Mouse (Mus musculus) right cerebral cortex, postnatal 14 days (tissue): Measurements from ENCODE around the gene Pde7b.
"Not testable (repeated sequence)": the region's sequence is repeated elsewhere in the genome, so short reads cannot be mapped to it uniquely, and the experiment has no call there.

Source experiments
- DNase-seq: peaks from one replicate; pipeline ENCODE4 v3.0.0; 2022

Pde7b gene

GRCm38 (mm10) chr10:20543121-20543520 lies 181.8 kb downstream of the Pde7b start:
- no peak for DNase-seq

GRCm38 (mm10) chr10:20533811-20534210 lies 191.1 kb downstream of the Pde7b start:
- DNase-seq: no peak

- DNase-seq: no peak
Measured at GRCm38 (mm10) chr10:20531921-20532320, 193.0 kb downstream of the Pde7b start.

- no peak for DNase-seq
Measured at GRCm38 (mm10) chr10:20528544-20529411, 196.1 kb downstream of the Pde7b start.

GRCm38 (mm10) chr10:20527737-20528136 lies 197.1 kb downstream of the Pde7b start:
- no peak for DNase-seq

- no peak for DNase-seq
Measured at GRCm38 (mm10) chr10:20518529-20518889, 206.4 kb downstream of the Pde7b start.

GRCm38 (mm10) chr10:20517756-20518528 lies 206.9 kb downstream of the Pde7b start:
- DNase-seq: not testable (repeated sequence)

- no peak for DNase-seq
Measured at GRCm38 (mm10) chr10:20513891-20514290, 211.0 kb downstream of the Pde7b start.

- DNase-seq: no peak
Measured at GRCm38 (mm10) chr10:20513461-20513860, 211.4 kb downstream of the Pde7b start.

GRCm38 (mm10) chr10:20509819-20510218 lies 215.1 kb downstream of the Pde7b start:
- DNase-seq: no peak

GRCm38 (mm10) chr10:20508497-20508896 lies 216.4 kb downstream of the Pde7b start:
- DNase-seq: no peak

- DNase-seq: no peak
Measured at GRCm38 (mm10) chr10:20507732-20508412, 217.0 kb downstream of the Pde7b start.

- DNase-seq: no peak
Measured at GRCm38 (mm10) chr10:20507069-20507468, 217.8 kb downstream of the Pde7b start.

- DNase-seq: no peak
Measured at GRCm38 (mm10) chr10:20505454-20505853, 219.4 kb downstream of the Pde7b start.

- no peak for DNase-seq
Measured at GRCm38 (mm10) chr10:20504800-20505199, 220.1 kb downstream of the Pde7b start.

- no peak for DNase-seq
Measured at GRCm38 (mm10) chr10:20503265-20504025, 221.4 kb downstream of the Pde7b start.

- no peak for DNase-seq
Measured at GRCm38 (mm10) chr10:20501221-20501620, 223.7 kb downstream of the Pde7b start.

- no peak for DNase-seq
Measured at GRCm38 (mm10) chr10:20495051-20495450, 229.8 kb downstream of the Pde7b start.

- DNase-seq: no peak
Measured at GRCm38 (mm10) chr10:20493826-20494455, 230.9 kb downstream of the Pde7b start.

GRCm38 (mm10) chr10:20492216-20492964 lies 232.5 kb downstream of the Pde7b start:
- no peak for DNase-seq

GRCm38 (mm10) chr10:20490775-20491174 lies 234.1 kb downstream of the Pde7b start:
- DNase-seq: no peak
